Mouse (Mus musculus): ENCODE measurements around the gene Psmb11. TPM values are rescaled to one million over a fixed set of nuclear protein-coding genes. Genes with fewer than 3 reads are reported as not detected.

Psmb11 gene
- polyA plus RNA-seq, 1 experiment from 2014 or later: 0.04 TPM

DNA sequence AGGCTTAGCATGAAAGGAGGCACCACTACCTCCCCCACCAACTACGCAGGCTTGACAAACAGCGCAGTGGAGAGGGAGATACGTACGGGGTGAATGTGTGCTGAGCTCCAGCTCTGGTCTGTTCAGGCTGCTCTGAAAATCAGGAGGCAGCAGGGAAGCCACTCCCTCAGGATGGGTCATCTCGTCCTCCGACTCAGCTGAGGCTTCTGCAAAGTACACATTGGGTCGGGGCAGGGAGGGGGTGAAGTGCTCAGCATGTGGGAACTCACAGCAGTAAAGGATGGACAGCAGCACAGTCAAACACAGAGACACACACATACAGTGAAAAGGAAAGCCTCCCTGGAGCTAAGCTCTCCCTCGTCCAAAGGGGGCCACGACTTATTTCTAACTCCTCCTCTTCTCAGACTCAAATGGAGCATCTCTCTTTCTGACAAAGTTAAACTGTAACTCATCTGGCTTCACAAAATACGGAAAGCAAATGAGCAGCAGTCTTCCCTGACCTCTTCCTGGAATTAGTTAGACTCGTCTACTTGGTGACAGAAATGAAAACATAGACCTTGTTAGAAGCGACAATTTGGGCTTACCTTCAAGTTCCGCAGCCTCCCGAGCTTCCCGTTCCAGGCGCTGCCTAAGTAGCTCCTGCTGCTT is 57.5 kb downstream of the Psmb11 start:
- no peak for ATAC-seq (ENCODE audit: low FRiP score)
- Histone ChIP-seq H3K27me3 (no peaks in the 10 kb centered on the region), H3K36me3 (replicated peaks) (peaks cover 77% of the 10 kb centered on the region), H3K4me3 (replicated peaks) (no peak overlapping the region), H3K9me3 (no peaks in the 10 kb centered on the region), H3K4me2 (no peak overlapping the region), H3K4me1 (no peaks in the 10 kb centered on the region), H3K27ac (no peak overlapping the region), H3K9ac (no peak overlapping the region)
- 92% methylated on average over 16 of the region's 16 CpGs for WGBS

MicroRNA genes within 50 kb of the gene (microRNA counts, 519-probe panel; counts per million panel counts)
- microRNA mmu-miR-686: not detected

Small RNAs within 50 kb of the gene (microRNA-seq; reads per million reads assigned to microRNA genes)
- gene Mir686 (not detected), gene Mir6948 (not detected)

Other genes starting within 250 kb of the Psmb11 start
- gene Slc7a7, start 203.7 kb upstream of the Psmb11 start, polyA plus RNA-seq (2016; fragmentation: Nextera tagmentation; extraction: Ambion mirVana): 4.2 and 5.4 TPM in 2 replicates
- 274 and 307 TPM in 2 replicates for gene Mrpl52, start 194.5 kb upstream of the Psmb11 start, polyA plus RNA-seq (2016; fragmentation: Nextera tagmentation; extraction: Ambion mirVana)
- 76.0 and 79.2 TPM in 2 replicates for gene Mmp14, start 189.8 kb upstream of the Psmb11 start, polyA plus RNA-seq (2016; fragmentation: Nextera tagmentation; extraction: Ambion mirVana)
- gene Lrp10, start 157.3 kb upstream of the Psmb11 start, polyA plus RNA-seq (2016; fragmentation: Nextera tagmentation; extraction: Ambion mirVana): 26.2 and 29.8 TPM in 2 replicates
- 26.1 and 29.9 TPM in 2 replicates for gene Rem2, start 145.3 kb upstream of the Psmb11 start, polyA plus RNA-seq (2016; fragmentation: Nextera tagmentation; extraction: Ambion mirVana)
- 122 and 125 TPM in 2 replicates for gene Prmt5, start 103.9 kb upstream of the Psmb11 start, polyA plus RNA-seq (2016; fragmentation: Nextera tagmentation; extraction: Ambion mirVana)
- 43.5 and 47.5 TPM in 2 replicates for gene Haus4, start 66.8 kb upstream of the Psmb11 start, polyA plus RNA-seq (2016; fragmentation: Nextera tagmentation; extraction: Ambion mirVana)
- 37.5 and 47.3 TPM in 2 replicates for gene Ajuba, start 43.9 kb upstream of the Psmb11 start, polyA plus RNA-seq (2016; fragmentation: Nextera tagmentation; extraction: Ambion mirVana)
- 9.0 and 9.2 TPM in 2 replicates for gene 4931414P19Rik, start 15.4 kb upstream of the Psmb11 start, polyA plus RNA-seq (2016; fragmentation: Nextera tagmentation; extraction: Ambion mirVana)
- gene Psmb5, start 3.4 kb upstream of the Psmb11 start, polyA plus RNA-seq (2016; fragmentation: Nextera tagmentation; extraction: Ambion mirVana): 395 and 399 TPM in 2 replicates
- not detected in 2 replicates for gene Gm17606, start 19.5 kb downstream of the Psmb11 start, polyA plus RNA-seq (2016; fragmentation: Nextera tagmentation; extraction: Ambion mirVana)
- 9.8 and 10.7 TPM in 2 replicates for gene Cdh24, start 19.9 kb downstream of the Psmb11 start, polyA plus RNA-seq (2016; fragmentation: Nextera tagmentation; extraction: Ambion mirVana)
- 87.5 and 89.7 TPM in 2 replicates for gene 1700123O20Rik, start 64.8 kb downstream of the Psmb11 start, polyA plus RNA-seq (2016; fragmentation: Nextera tagmentation; extraction: Ambion mirVana)
- 188 and 190 TPM in 2 replicates for gene Acin1, start 65.5 kb downstream of the Psmb11 start, polyA plus RNA-seq (2016; fragmentation: Nextera tagmentation; extraction: Ambion mirVana)
- not detected in 2 replicates for gene Gm29776, start 77.4 kb downstream of the Psmb11 start, polyA plus RNA-seq (2016; fragmentation: Nextera tagmentation; extraction: Ambion mirVana)
- gene Cebpe, start 90.7 kb downstream of the Psmb11 start, polyA plus RNA-seq (2016; fragmentation: Nextera tagmentation; extraction: Ambion mirVana): not detected in 2 replicates
- gene Slc7a8, start 160.5 kb downstream of the Psmb11 start, polyA plus RNA-seq (2016; fragmentation: Nextera tagmentation; extraction: Ambion mirVana): 2.3 and 2.7 TPM in 2 replicates
- gene Rnf212b, start 192.7 kb downstream of the Psmb11 start, polyA plus RNA-seq (2016; fragmentation: Nextera tagmentation; extraction: Ambion mirVana): not detected in 2 replicates
- 13.9 and 18.5 TPM in 2 replicates for gene Homez, start 249.5 kb downstream of the Psmb11 start, polyA plus RNA-seq (2016; fragmentation: Nextera tagmentation; extraction: Ambion mirVana)

All from forebrain, embryonic 12.5 days (tissue).